Mouse (Mus musculus): Measurements from ENCODE around the gene Acsl6. TPM values are rescaled to one million over a fixed set of nuclear protein-coding genes. Genes with fewer than 3 reads are reported as not detected.
A peak's percentile ranks its signal among the peaks of the same experiment; 100 is the strongest.
"Not testable (repeated sequence)": the region's sequence is repeated elsewhere in the genome, so short reads cannot be mapped to it uniquely, and the experiment has no call there.

Gene Acsl6
- not detected for polyA plus RNA-seq (2017; shearing (Covaris generic))

- ATAC-seq = no peak
Observed at GRCm38 (mm10) chr11:54303728-54304470, at the start of gene Acsl6. TSS of gene Acsl6 (plus strand) at chr11:54303798.

GRCm38 (mm10) chr11:54254114-54254513, 49.5 kb upstream of the Acsl6 start:
- ATAC-seq = no peak

GRCm38 (mm10) chr11:54256624-54257376, 46.8 kb upstream of the Acsl6 start:
- ATAC-seq = peak; percentile 60

GRCm38 (mm10) chr11:54263405-54264031, 40.1 kb upstream of the Acsl6 start:
- ATAC-seq = no peak

GRCm38 (mm10) chr11:54264542-54264941, 39.1 kb upstream of the Acsl6 start:
- peak; percentile 39 for ATAC-seq

GRCm38 (mm10) chr11:54267177-54267576, 36.4 kb upstream of the Acsl6 start, which contains the start of gene Il3:
TSS of gene Il3 (minus strand) at chr11:54267277.
- no peak for ATAC-seq

GRCm38 (mm10) chr11:54269191-54269896, 34.3 kb upstream of the Acsl6 start:
- ATAC-seq = no peak

GRCm38 (mm10) chr11:54271437-54271949, 32.1 kb upstream of the Acsl6 start:
- no peak for ATAC-seq

GRCm38 (mm10) chr11:54287821-54288453, 15.7 kb upstream of the Acsl6 start:
- peak; percentile 17 for ATAC-seq

GRCm38 (mm10) chr11:54292163-54292562, 11.4 kb upstream of the Acsl6 start:
- ATAC-seq = no peak

- ATAC-seq = no peak
Observed at GRCm38 (mm10) chr11:54293980-54294807, 9.4 kb upstream of the Acsl6 start.

- ATAC-seq = no peak
Observed at GRCm38 (mm10) chr11:54295971-54296370, 7.6 kb upstream of the Acsl6 start.

GRCm38 (mm10) chr11:54296734-54297133, 6.9 kb upstream of the Acsl6 start:
- no peak for ATAC-seq

GRCm38 (mm10) chr11:54297471-54297870, 6.1 kb upstream of the Acsl6 start:
- not testable (repeated sequence) for ATAC-seq

GRCm38 (mm10) chr11:54298777-54299176, 4.8 kb upstream of the Acsl6 start:
- ATAC-seq = no peak

- ATAC-seq = no peak
Observed at GRCm38 (mm10) chr11:54301994-54302393, 1.6 kb upstream of the Acsl6 start.

GRCm38 (mm10) chr11:54302606-54303005, 992 bp upstream of the Acsl6 start:
- ATAC-seq = no peak

GRCm38 (mm10) chr11:54303076-54303727, 396 bp upstream of the Acsl6 start:
- no peak for ATAC-seq

GRCm38 (mm10) chr11:54304471-54304873, 874 bp downstream of the Acsl6 start:
- ATAC-seq = no peak

GRCm38 (mm10) chr11:54305331-54305730, 1.7 kb downstream of the Acsl6 start:
- ATAC-seq = no peak
